7 mouse cellular contexts compared by ENCODE assay signal in genomic region chr11:74838971-74839370, GRCm38 (mm10). TPM values are rescaled to one million over a fixed set of nuclear protein-coding genes. Genes with fewer than 3 reads are reported as not detected.
A peak's percentile ranks its signal among the peaks of the same experiment; 100 is the strongest.
DNase-seq lines count a peak whose midpoint lies in the region; ATAC-seq and TF ChIP-seq lines count a peak whose summit lies in the region.

No protein-coding gene starts in this region.

- 38% methylated on average over 6 of the region's 6 CpGs for WGBS in heart, embryonic 14.5 days
- WGBS in kidney, embryonic 16.5 days, result 22% methylated on average over 6 of the region's 6 CpGs
- WGBS in lung, embryonic 15.5 days, result 20% methylated on average over 6 of the region's 6 CpGs
- 11% methylated on average over 6 of the region's 6 CpGs for WGBS in olfactory bulb, adult 2 months

- TF ChIP-seq CTCF in E14TG2a.4 (conservative IDR thresholded peaks at IDR 0.05; ENCODE audit: low read length), result no peak
- TF ChIP-seq CTCF in olfactory bulb, adult 2 months (IDR thresholded peaks at IDR 0.05; ENCODE audit: insufficient read depth, low read depth, low read length), result no peak

- no peak for TF ChIP-seq POLR2A in olfactory bulb, adult 2 months (IDR thresholded peaks at IDR 0.05; ENCODE audit: insufficient read depth, low read depth, low read length)

- H3K9me3 ChIP-seq in E14TG2a.4 (ENCODE audit: low read length), result no peaks in the 10 kb centered on the region
- H3K9me3 ChIP-seq in heart, embryonic 14.5 days (ENCODE audit: control insufficient read depth, low read length), result no peaks in the 10 kb centered on the region
- no peaks in the 10 kb centered on the region for H3K9me3 ChIP-seq in kidney, embryonic 16.5 days (ENCODE audit: low read length)
- no peaks in the 10 kb centered on the region for H3K9me3 ChIP-seq in lung, embryonic 15.5 days

- peak overlapping the region; percentile 80 for H3K4me3 ChIP-seq in E14TG2a.4 (replicated peaks; ENCODE audit: low read length)
- H3K4me3 ChIP-seq in heart, embryonic 14.5 days (ENCODE audit: control insufficient read depth in 1 of 2, insufficient read depth in 1 of 2, low read depth in 1 of 2, low read length in 2 of 2), result peak overlapping the region in 1 of 2 experiments; percentile 56; a peak in 2 of 4 replicates
- peak overlapping the region; percentile 54; the same call in 1 of the 2 replicates for H3K4me3 ChIP-seq in kidney, embryonic 16.5 days (ENCODE audit: low read length)
- peak overlapping the region; percentile 46 for H3K4me3 ChIP-seq in lung, embryonic 15.5 days
- no peak overlapping the region for H3K4me3 ChIP-seq in olfactory bulb, adult 2 months (ENCODE audit: insufficient read depth, low read depth, low read length)

- peak overlapping the region; percentile 92 for H3K4me2 ChIP-seq in heart, embryonic 14.5 days (ENCODE audit: low read length)
- peak overlapping the region; percentile 71 for H3K4me2 ChIP-seq in kidney, embryonic 16.5 days (replicated peaks; ENCODE audit: low read depth, low read length)
- peak overlapping the region; percentile 69 for H3K4me2 ChIP-seq in lung, embryonic 15.5 days

- H3K27me3 ChIP-seq in E14TG2a.4 (ENCODE audit: insufficient read depth, low read length), result no peaks in the 10 kb centered on the region
- H3K27me3 ChIP-seq in heart, embryonic 14.5 days (ENCODE audit: control insufficient read depth, insufficient read depth, low read length), result no peaks in the 10 kb centered on the region
- no peaks in the 10 kb centered on the region for H3K27me3 ChIP-seq in kidney, embryonic 16.5 days (ENCODE audit: insufficient read depth, low read length)
- H3K27me3 ChIP-seq in lung, embryonic 15.5 days, result no peaks in the 10 kb centered on the region

- peak; percentile 38; the same call in 1 of the 2 replicates for ATAC-seq in erythroblast, adult 5-6 weeks (replicated peaks; ENCODE audit: low FRiP score, poor library complexity, severe bottlenecking)
- no peak for ATAC-seq in heart, embryonic 14.5 days (ENCODE audit: insufficient number of reproducible peaks, insufficient read depth, low FRiP score, low read depth)
- no peak for ATAC-seq in kidney, embryonic 16.5 days (ENCODE audit: low FRiP score, low TSS enrichment)
- 0 out of 2 replicates have a peak, but pooled peaks have one; percentile 10 for ATAC-seq in lung, embryonic 15.5 days (ENCODE audit: borderline replicate concordance, extremely low read depth, low FRiP score, low TSS enrichment)

- peak overlapping the region; percentile 80 for H3K9ac ChIP-seq in heart, embryonic 14.5 days (ENCODE audit: low read length)
- no peak overlapping the region for H3K9ac ChIP-seq in kidney, embryonic 16.5 days (replicated peaks; ENCODE audit: low read length)
- peak overlapping the region; percentile 27; the same call in 1 of the 2 replicates for H3K9ac ChIP-seq in lung, embryonic 15.5 days

- peaks cover 81% of the 10 kb centered on the region for H3K36me3 ChIP-seq in E14TG2a.4 (ENCODE audit: insufficient read depth, low read length)
- peaks cover 28% of the 10 kb centered on the region for H3K36me3 ChIP-seq in heart, embryonic 14.5 days (ENCODE audit: control insufficient read depth, insufficient read depth, low read length)
- H3K36me3 ChIP-seq in kidney, embryonic 16.5 days (ENCODE audit: insufficient read depth, low read length), result peaks cover 16% of the 10 kb centered on the region; the same call in 1 of the 2 replicates
- peaks cover 6% of the 10 kb centered on the region; the same call in 1 of the 2 replicates for H3K36me3 ChIP-seq in lung, embryonic 15.5 days

- H3K4me1 ChIP-seq in E14TG2a.4 (replicated peaks; ENCODE audit: low read depth, low read length), result peaks cover 90% of the 10 kb centered on the region
- peaks cover 31 to 52% of the 10 kb centered on the region in 2 experiments for H3K4me1 ChIP-seq in heart, embryonic 14.5 days (ENCODE audit: control insufficient read depth in 2 of 2, insufficient read depth in 2 of 2, low read length in 2 of 2)
- peaks cover 65% of the 10 kb centered on the region for H3K4me1 ChIP-seq in kidney, embryonic 16.5 days (ENCODE audit: insufficient read depth, low read length)
- H3K4me1 ChIP-seq in lung, embryonic 15.5 days, result peaks cover 40% of the 10 kb centered on the region
- H3K4me1 ChIP-seq in olfactory bulb, adult 2 months (ENCODE audit: control insufficient read depth, insufficient read depth, low read length), result peaks cover 50% of the 10 kb centered on the region

- peak; percentile 78 for DNase-seq in R1 (ENCODE audit: low read depth, low spot score)

- H3K27ac ChIP-seq in heart, embryonic 14.5 days (replicated peaks in 1 of 2; ENCODE audit: control insufficient read depth in 1 of 2, insufficient read depth in 1 of 2, low read depth in 2 of 2, low read length in 2 of 2), result peak overlapping the region; percentile 97 to 99
- H3K27ac ChIP-seq in kidney, embryonic 16.5 days (ENCODE audit: low read length), result peak overlapping the region; percentile 96
- peak overlapping the region; percentile 92 for H3K27ac ChIP-seq in lung, embryonic 15.5 days
- H3K27ac ChIP-seq in olfactory bulb, adult 2 months (ENCODE audit: insufficient read depth, low read depth, low read length), result 0 out of 2 replicates have a peak overlapping the region, but pooled peaks have one; percentile 12

RNA-seq across cellular contexts. Expression of gene Mnt, which starts 8.3 kb away (rescaled TPM):
- 1.3 and 2.1 TPM in 2 replicates for total RNA-seq in erythroblast, adult 5-6 weeks (2015; ENCODE audit: low replicate concordance)
- 0.68 and 2.1 TPM in 2 replicates for total RNA-seq in erythroblast, adult 5-6 weeks (2017; ENCODE audit: low replicate concordance)
- polyA plus RNA-seq in heart, embryonic 14.5 days (2014; fragmentation: Nextera tagmentation; extraction: Ambion mirVana), result 3.5 and 3.7 TPM in 2 replicates
- 4.7 and 4.8 TPM in 2 replicates for polyA plus RNA-seq in kidney, embryonic 16.5 days (2015; fragmentation: Nextera tagmentation; extraction: Ambion mirVana)
- 3.7 and 4.5 TPM in 2 replicates for polyA plus RNA-seq in lung, embryonic 15.5 days (2015; fragmentation: Nextera tagmentation; extraction: Ambion mirVana)
- polyA plus RNA-seq in olfactory bulb, adult 2 months (2012; ENCODE audit: insufficient read depth, insufficient read length, low replicate concordance, missing spikeins), result not detected in 2 replicates

RNA-seq across cellular contexts. Expression of gene Sgsm2, which starts 57.9 kb away (rescaled TPM):
- total RNA-seq in erythroblast, adult 5-6 weeks (2015; ENCODE audit: low replicate concordance), result 0.96 TPM in 1 of 2 replicates, not detected in the other
- total RNA-seq in erythroblast, adult 5-6 weeks (2017; ENCODE audit: low replicate concordance), result 0.14 and 0.43 TPM in 2 replicates
- polyA plus RNA-seq in heart, embryonic 14.5 days (2014; fragmentation: Nextera tagmentation; extraction: Ambion mirVana), result 4.9 and 5.3 TPM in 2 replicates
- polyA plus RNA-seq in kidney, embryonic 16.5 days (2015; fragmentation: Nextera tagmentation; extraction: Ambion mirVana), result 6.6 and 7.1 TPM in 2 replicates
- polyA plus RNA-seq in lung, embryonic 15.5 days (2015; fragmentation: Nextera tagmentation; extraction: Ambion mirVana), result 3.4 and 3.5 TPM in 2 replicates
- polyA plus RNA-seq in olfactory bulb, adult 2 months (2012; ENCODE audit: insufficient read depth, insufficient read length, low replicate concordance, missing spikeins), result not detected in 2 replicates

RNA-seq across cellular contexts. Expression of gene Tsr1, which starts 58.9 kb away (rescaled TPM):
- 8.8 and 10.0 TPM in 2 replicates for total RNA-seq in erythroblast, adult 5-6 weeks (2015; ENCODE audit: low replicate concordance)
- total RNA-seq in erythroblast, adult 5-6 weeks (2017; ENCODE audit: low replicate concordance), result 9.5 and 13.9 TPM in 2 replicates
- polyA plus RNA-seq in heart, embryonic 14.5 days (2014; fragmentation: Nextera tagmentation; extraction: Ambion mirVana), result 24.7 and 26.1 TPM in 2 replicates
- 50.1 and 50.8 TPM in 2 replicates for polyA plus RNA-seq in kidney, embryonic 16.5 days (2015; fragmentation: Nextera tagmentation; extraction: Ambion mirVana)
- polyA plus RNA-seq in lung, embryonic 15.5 days (2015; fragmentation: Nextera tagmentation; extraction: Ambion mirVana), result 42.0 TPM in 2 replicates
- not detected in 2 replicates for polyA plus RNA-seq in olfactory bulb, adult 2 months (2012; ENCODE audit: insufficient read depth, insufficient read length, low replicate concordance, missing spikeins)

Comparison
In these comparisons a context has a peak if more than half of its experiments do, and no peak if none do; other contexts are left out.
1. ATAC-seq: peak in erythroblast, adult 5-6 weeks (single experiment) and lung, embryonic 15.5 days (single experiment); none in heart, embryonic 14.5 days (single experiment) and kidney, embryonic 16.5 days (single experiment).
2. H3K27ac ChIP-seq: peak in every context shown above with its lines; median percentile 98 in heart, embryonic 14.5 days; 96 in kidney, embryonic 16.5 days; 92 in lung, embryonic 15.5 days; 12 in olfactory bulb, adult 2 months.
3. Peak in every context shown above with its lines, with median percentiles within 50 percentile points of each other: H3K4me2 ChIP-seq.